Comparison of ENCODE assay signal across 24 mouse cellular contexts in genomic region chr5:77252115-77252827, GRCm38 (mm10). TPM values are rescaled to one million over a fixed set of nuclear protein-coding genes. Genes with fewer than 3 reads are reported as not detected.
A peak's percentile ranks its signal among the peaks of the same experiment; 100 is the strongest.
DNase-seq lines count a peak whose midpoint lies in the region; ATAC-seq and TF ChIP-seq lines count a peak whose summit lies in the region.
"Had no signal": no experiment of that assay in that cellular context is flagged by ENCODE, and none has a peak within 500 bp of the region (broad histone marks: within the 10 kb centered on the region; RNA-seq: fewer than 3 reads in every experiment).

No protein-coding gene starts in this region.

- no peak overlapping the region for H3K9ac ChIP-seq in embryonic facial prominence, embryonic 13.5 days
- no peak overlapping the region for H3K9ac ChIP-seq in ES-Bruce4 (ENCODE audit: low read depth, poor library complexity, severe bottlenecking)
- H3K9ac ChIP-seq in forebrain, embryonic 14.5 days (ENCODE audit: low read length): no peak overlapping the region
- H3K9ac ChIP-seq: heart, embryonic 12.5 days; liver, embryonic 12.5 days; lung, embryonic 15.5 days had no signal

- no peak overlapping the region for H3K4me3 ChIP-seq in embryonic facial prominence, embryonic 13.5 days
- no peak overlapping the region for H3K4me3 ChIP-seq in embryonic facial prominence, embryonic 10.5 days
- no peak overlapping the region for H3K4me3 ChIP-seq in ES-Bruce4 (ENCODE audit: low read depth, low read length)
- no peak overlapping the region for H3K4me3 ChIP-seq in myocyte
- no peak overlapping the region for H3K4me3 ChIP-seq in kidney, adult 2 months (ENCODE audit: insufficient read depth, low read depth, low read length)
- no peak overlapping the region for H3K4me3 ChIP-seq in forebrain, embryonic 14.5 days (ENCODE audit: low read depth, low read length)
- H3K4me3 ChIP-seq: erythroblast, embryonic 14.5 days; heart, embryonic 12.5 days; liver, embryonic 12.5 days; lung, embryonic 15.5 days had no signal

- H3K27ac ChIP-seq in embryonic facial prominence, embryonic 13.5 days: no peak overlapping the region
- H3K27ac ChIP-seq in embryonic facial prominence, embryonic 10.5 days (replicated peaks): no peak overlapping the region
- peak overlapping the region; percentile 83; the same call in 1 of the 2 replicates for H3K27ac ChIP-seq in ES-Bruce4 (ENCODE audit: insufficient read depth, low read length)
- no peak overlapping the region for H3K27ac ChIP-seq in kidney, adult 2 months (ENCODE audit: insufficient read depth, low read depth, low read length)
- no peak overlapping the region for H3K27ac ChIP-seq in forebrain, embryonic 14.5 days (ENCODE audit: low read depth, low read length)
- H3K27ac ChIP-seq: hindbrain, postnatal 0 days; liver, embryonic 12.5 days; lung, embryonic 15.5 days had no signal

- no peak for DNase-seq in embryonic facial prominence, embryonic 10.5 days (ENCODE audit: low spot score)
- DNase-seq in fibroblast of lung, adult 2 months (ENCODE audit: low read depth): peak; percentile 27
- DNase-seq in c-Kit-positive CD71-positive TER-119-positive erythroid progenitor cells, embryonic 14.5 days (ENCODE audit: low spot score): no peak
- DNase-seq in kidney, adult 2 months: no peak
- DNase-seq in forebrain, embryonic 14.5 days (ENCODE audit: low spot score): no peak
- DNase-seq: cerebellum, adult 18-20 months; embryo, embryonic 11 days; gastrocnemius, postnatal 25 days; heart, postnatal 36 days; kidney, adult 9 months; kidney, postnatal 4 days; layer of hippocampus, postnatal 36 days; left cerebral cortex, postnatal 4 days; right cerebral cortex, postnatal 4 days; thymus, adult 18-20 months had no signal

- H3ac ChIP-seq in myocyte (ENCODE audit: control insufficient read depth, insufficient read length): no peak overlapping the region

- TF ChIP-seq EP300 in ES-Bruce4 (IDR thresholded peaks at IDR 0.05; ENCODE audit: insufficient read depth, low read depth, low read length): no peak

- no peaks in the 10 kb centered on the region for H3K27me3 ChIP-seq in embryonic facial prominence, embryonic 13.5 days
- no peaks in the 10 kb centered on the region for H3K27me3 ChIP-seq in embryonic facial prominence, embryonic 10.5 days (replicated peaks; ENCODE audit: low read depth, poor library complexity, severe bottlenecking)
- H3K27me3 ChIP-seq in ES-Bruce4 (ENCODE audit: control insufficient read depth, insufficient read depth, low read length, poor library complexity, severe bottlenecking) (no peaks in the 10 kb centered on the region), myocyte (ENCODE audit: control insufficient read depth, insufficient read depth, insufficient read length) (no peaks in the 10 kb centered on the region)
- H3K27me3 ChIP-seq in kidney, adult 2 months (replicated peaks; ENCODE audit: control insufficient read depth, insufficient read depth, low read length): no peaks in the 10 kb centered on the region
- no peaks in the 10 kb centered on the region for H3K27me3 ChIP-seq in forebrain, embryonic 14.5 days (replicated peaks; ENCODE audit: control insufficient read depth, insufficient read depth, low read length)
- H3K27me3 ChIP-seq: heart, embryonic 12.5 days; liver, embryonic 12.5 days; lung, embryonic 15.5 days had no signal

- H3K36me3 ChIP-seq in embryonic facial prominence, embryonic 13.5 days: no peaks in the 10 kb centered on the region
- no peaks in the 10 kb centered on the region for H3K36me3 ChIP-seq in embryonic facial prominence, embryonic 10.5 days (replicated peaks)
- H3K36me3 ChIP-seq in ES-Bruce4 (ENCODE audit: control insufficient read depth, insufficient read depth, low read length, poor library complexity, severe bottlenecking): no peaks in the 10 kb centered on the region
- H3K36me3 ChIP-seq in myocyte (ENCODE audit: control insufficient read depth, insufficient read depth): no peaks in the 10 kb centered on the region
- H3K36me3 ChIP-seq in kidney, adult 2 months (ENCODE audit: control insufficient read depth, insufficient read depth, low read length): no peaks in the 10 kb centered on the region
- H3K36me3 ChIP-seq in forebrain, embryonic 14.5 days (ENCODE audit: control insufficient read depth, insufficient read depth, low read length): no peaks in the 10 kb centered on the region
- H3K36me3 ChIP-seq: heart, embryonic 12.5 days; liver, embryonic 12.5 days; lung, embryonic 15.5 days had no signal

- TF ChIP-seq POLR2A in ES-Bruce4 (IDR thresholded peaks at IDR 0.05; ENCODE audit: insufficient read depth, low read length) (no peak), myocyte (IDR thresholded peaks at IDR 0.05; ENCODE audit: insufficient read length, low read depth) (no peak)
- TF ChIP-seq POLR2A in kidney, adult 2 months (IDR thresholded peaks at IDR 0.05; ENCODE audit: low read depth, low read length): no peak

- H3K79me2 ChIP-seq in myocyte (ENCODE audit: control insufficient read depth, insufficient read depth): no peaks in the 10 kb centered on the region

- H3K4me1 ChIP-seq in embryonic facial prominence, embryonic 13.5 days: no peaks in the 10 kb centered on the region
- 0 out of 2 replicates have a peak, but pooled peaks cover 3% of the 10 kb centered on the region for H3K4me1 ChIP-seq in embryonic facial prominence, embryonic 10.5 days
- peaks cover 12% of the 10 kb centered on the region for H3K4me1 ChIP-seq in ES-Bruce4 (ENCODE audit: control insufficient read depth, insufficient read depth, low read length)
- no peaks in the 10 kb centered on the region for H3K4me1 ChIP-seq in kidney, adult 2 months (ENCODE audit: control insufficient read depth, insufficient read depth, low read length)
- no peaks in the 10 kb centered on the region for H3K4me1 ChIP-seq in forebrain, embryonic 14.5 days (ENCODE audit: control insufficient read depth, insufficient read depth, low read length)
- H3K4me1 ChIP-seq: heart, embryonic 12.5 days; liver, embryonic 12.5 days; lung, embryonic 15.5 days had no signal

- 62% methylated on average over 8 of the region's 8 CpGs for WGBS in embryonic facial prominence, embryonic 13.5 days
- WGBS in embryonic facial prominence, embryonic 10.5 days: 75% methylated on average over 8 of the region's 8 CpGs
- 68% methylated on average over 8 of the region's 8 CpGs for WGBS in kidney, adult 2 months
- 59% methylated on average over 8 of the region's 8 CpGs for WGBS in forebrain, embryonic 14.5 days

- no peak for ATAC-seq in embryonic facial prominence, embryonic 13.5 days (ENCODE audit: insufficient number of reproducible peaks, insufficient read depth, low FRiP score, low TSS enrichment, low read depth)
- ATAC-seq in forebrain, embryonic 14.5 days: no peak
- ATAC-seq: hindbrain, postnatal 0 days; liver, embryonic 12.5 days had no signal

- no peak for TF ChIP-seq CTCF in ES-Bruce4 (IDR thresholded peaks at IDR 0.05; ENCODE audit: low read depth, low read length)
- no peak for TF ChIP-seq CTCF in kidney, adult 2 months (conservative IDR thresholded peaks at IDR 0.05; ENCODE audit: insufficient read depth, insufficient read length, low read depth, low read length)

- H3K4me2 ChIP-seq in embryonic facial prominence, embryonic 13.5 days: peak overlapping the region; percentile 7; the same call in 1 of the 2 replicates
- H3K4me2 ChIP-seq in myocyte (ENCODE audit: low read depth): peak overlapping the region; percentile 81
- H3K4me2 ChIP-seq in forebrain, embryonic 14.5 days (ENCODE audit: low read length): no peak overlapping the region
- H3K4me2 ChIP-seq: heart, embryonic 12.5 days; liver, embryonic 12.5 days; lung, embryonic 15.5 days; midbrain, embryonic 11.5 days had no signal

- no peaks in the 10 kb centered on the region for H3K9me3 ChIP-seq in embryonic facial prominence, embryonic 13.5 days
- no peaks in the 10 kb centered on the region for H3K9me3 ChIP-seq in embryonic facial prominence, embryonic 10.5 days
- H3K9me3 ChIP-seq in ES-Bruce4 (replicated peaks; ENCODE audit: control insufficient read depth, insufficient read depth, low read length, poor library complexity, severe bottlenecking): no peaks in the 10 kb centered on the region
- H3K9me3 ChIP-seq in forebrain, embryonic 14.5 days (replicated peaks; ENCODE audit: control insufficient read depth, low read length): no peaks in the 10 kb centered on the region
- H3K9me3 ChIP-seq: heart, embryonic 12.5 days; liver, embryonic 12.5 days; lung, embryonic 15.5 days had no signal

RNA-seq across cellular contexts. Expression of gene Rest, which starts 13.0 kb away (rescaled TPM):
- polyA plus RNA-seq in embryonic facial prominence, embryonic 13.5 days (2015; fragmentation: Nextera tagmentation; extraction: Ambion mirVana): 55.9 and 57.5 TPM in 2 replicates
- polyA plus RNA-seq in embryonic facial prominence, embryonic 10.5 days (2016; fragmentation: Nextera tagmentation; extraction: Ambion mirVana): 34.0 and 37.7 TPM in 2 replicates
- polyA plus RNA-seq in ES-Bruce4 (2011; ENCODE audit: insufficient read depth, insufficient read length, low read depth, missing spikeins) (106 and 115 TPM in 2 replicates), myocyte (2012; fragmentation: generic; extraction: Trizol) (7.2 TPM)
- 7.3 and 8.3 TPM in 2 replicates for polyA plus RNA-seq in kidney, adult 2 months (2012; rRNA removed)
- polyA plus RNA-seq in forebrain, embryonic 14.5 days (2014; fragmentation: Nextera tagmentation; extraction: Ambion mirVana): 7.4 and 7.5 TPM in 2 replicates

RNA-seq across cellular contexts. Expression of gene Spink2, which starts 41.0 kb away (rescaled TPM):
- 0.72 and 0.91 TPM in 2 replicates for polyA plus RNA-seq in embryonic facial prominence, embryonic 13.5 days (2015; fragmentation: Nextera tagmentation; extraction: Ambion mirVana)
- polyA plus RNA-seq in embryonic facial prominence, embryonic 10.5 days (2016; fragmentation: Nextera tagmentation; extraction: Ambion mirVana): 1.5 and 1.8 TPM in 2 replicates
- not detected in 2 replicates for polyA plus RNA-seq in ES-Bruce4 (2011; ENCODE audit: insufficient read depth, insufficient read length, low read depth, missing spikeins)
- polyA plus RNA-seq in myocyte (2012; fragmentation: generic; extraction: Trizol): not detected
- 0.23 and 0.68 TPM in 2 replicates for polyA plus RNA-seq in kidney, adult 2 months (2012; rRNA removed)
- 0.75 and 0.99 TPM in 2 replicates for polyA plus RNA-seq in forebrain, embryonic 14.5 days (2014; fragmentation: Nextera tagmentation; extraction: Ambion mirVana)
- polyA plus RNA-seq: erythroblast, embryonic 14.5 days; liver, embryonic 12.5 days had no signal

RNA-seq across cellular contexts. Expression of gene Noa1, which starts 57.6 kb away (rescaled TPM):
- 29.1 and 30.5 TPM in 2 replicates for polyA plus RNA-seq in embryonic facial prominence, embryonic 13.5 days (2015; fragmentation: Nextera tagmentation; extraction: Ambion mirVana)
- 36.5 and 37.5 TPM in 2 replicates for polyA plus RNA-seq in embryonic facial prominence, embryonic 10.5 days (2016; fragmentation: Nextera tagmentation; extraction: Ambion mirVana)
- polyA plus RNA-seq in ES-Bruce4 (2011; ENCODE audit: insufficient read depth, insufficient read length, low read depth, missing spikeins) (17.0 and 22.5 TPM in 2 replicates), myocyte (2012; fragmentation: generic; extraction: Trizol) (20.2 TPM)
- 15.1 and 17.7 TPM in 2 replicates for polyA plus RNA-seq in kidney, adult 2 months (2012; rRNA removed)
- 30.2 and 35.7 TPM in 2 replicates for polyA plus RNA-seq in forebrain, embryonic 14.5 days (2014; fragmentation: Nextera tagmentation; extraction: Ambion mirVana)

RNA-seq across cellular contexts. Expression of gene Polr2b, which starts 57.7 kb away (rescaled TPM):
- polyA plus RNA-seq in embryonic facial prominence, embryonic 13.5 days (2015; fragmentation: Nextera tagmentation; extraction: Ambion mirVana): 63.3 and 67.3 TPM in 2 replicates
- polyA plus RNA-seq in embryonic facial prominence, embryonic 10.5 days (2016; fragmentation: Nextera tagmentation; extraction: Ambion mirVana): 94.3 and 96.0 TPM in 2 replicates
- polyA plus RNA-seq in ES-Bruce4 (2011; ENCODE audit: insufficient read depth, insufficient read length, low read depth, missing spikeins): 238 and 257 TPM in 2 replicates
- 19.5 TPM for polyA plus RNA-seq in myocyte (2012; fragmentation: generic; extraction: Trizol)
- polyA plus RNA-seq in kidney, adult 2 months (2012; rRNA removed): 15.7 and 32.2 TPM in 2 replicates
- 86.8 and 90.9 TPM in 2 replicates for polyA plus RNA-seq in forebrain, embryonic 14.5 days (2014; fragmentation: Nextera tagmentation; extraction: Ambion mirVana)
